8 mouse cellular contexts compared by ENCODE assay signal in the genomic region with DNA sequence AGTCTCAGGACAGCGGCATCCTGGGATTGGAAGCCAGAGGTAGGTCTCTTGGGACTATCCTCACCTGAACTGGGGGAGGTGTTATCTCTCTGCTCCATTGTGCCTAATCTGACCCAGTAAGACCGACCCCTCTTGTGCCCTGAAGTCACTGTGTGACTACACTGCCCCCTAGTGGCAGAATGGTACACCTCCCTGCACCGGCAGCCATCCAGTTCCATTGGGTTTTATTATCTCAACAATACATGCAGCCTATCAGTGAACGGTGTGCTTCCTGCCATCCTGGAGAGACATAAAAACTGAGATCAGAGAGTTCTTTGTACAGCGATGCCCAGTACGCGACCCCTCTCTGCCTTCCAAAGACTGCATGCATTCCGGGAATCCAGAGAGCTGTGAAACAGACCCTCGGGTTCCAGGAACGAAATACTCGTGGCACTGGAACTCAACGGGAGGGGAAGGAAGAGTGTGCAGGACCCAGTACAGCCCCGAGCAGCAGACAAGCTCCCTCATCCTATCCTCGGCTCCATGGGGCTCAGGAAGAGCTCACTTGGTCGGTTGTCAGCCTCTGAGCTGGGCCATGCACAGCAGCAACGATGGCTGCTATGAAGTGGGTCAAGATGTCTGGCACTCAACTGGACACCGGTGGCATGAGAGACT. TPM values are rescaled to one million over a fixed set of nuclear protein-coding genes. Genes with fewer than 3 reads are reported as not detected.
DNase-seq lines count a peak whose midpoint lies in the region; ATAC-seq and TF ChIP-seq lines count a peak whose summit lies in the region.

No protein-coding gene starts in this region.

- DNase-seq in adipocyte (ENCODE audit: low spot score) = peak; percentile 84
- peak; percentile 77 for DNase-seq in gastrocnemius, postnatal 10 days
- DNase-seq in hindlimb bud, embryonic 11.5 days (ENCODE audit: extremely low spot score, low read depth, low spot score) = peak; percentile 84
- DNase-seq in left cerebral cortex, adult 2 months (ENCODE audit: extremely low spot score in 1 of 2, low spot score in 2 of 2) = peak; percentile 76 to 78
- DNase-seq in right cerebral cortex, postnatal 10 days (ENCODE audit: low spot score in 2 of 2) = peak; percentile 77 to 85
- DNase-seq in urinary bladder, postnatal 36 days (ENCODE audit: low spot score in 2 of 2) = peak; percentile 64 to 67

- peak; percentile 95 for ATAC-seq in megakaryocyte progenitor cell, adult 5-6 weeks (replicated peaks; ENCODE audit: poor library complexity)

- no peak overlapping the region for H3K27ac ChIP-seq in cortical plate, adult 2 months (ENCODE audit: insufficient read depth, low read length)
- H3K27ac ChIP-seq in left cerebral cortex, adult 2 months = peak overlapping the region; percentile 64

- peak; percentile 94 for TF ChIP-seq CTCF in cortical plate, adult 2 months (IDR thresholded peaks at IDR 0.05; ENCODE audit: extremely low read depth, insufficient read depth, low read length)
- TF ChIP-seq CTCF in left cerebral cortex, adult 2 months (IDR thresholded peaks at IDR 0.05) = peak; percentile 99

- intact Hi-C loops in left cerebral cortex, adult 2 months (cut with DNase I) = loop anchor here (1.0 to 2.0 kb wide), 2 partner anchors 186 to 231 kb away; no protein-coding TSS in a partner anchor

- peak overlapping the region; percentile 19 for H3K4me3 ChIP-seq in cortical plate, adult 2 months (ENCODE audit: insufficient read depth, low read length)
- H3K4me3 ChIP-seq in left cerebral cortex, adult 2 months = peak overlapping the region; percentile 46

- TF ChIP-seq POLR2A in cortical plate, adult 2 months (IDR thresholded peaks at IDR 0.05; ENCODE audit: extremely low read depth, insufficient read depth, low read length) = no peak

- H3K4me1 ChIP-seq in cortical plate, adult 2 months (ENCODE audit: control insufficient read depth, insufficient read depth, low read length) = no peaks in the 10 kb centered on the region

RNA-seq across cellular contexts. Expression of a gene that starts 10.5 kb away (rescaled TPM):
- 37.2 and 37.9 TPM in 2 replicates for polyA plus RNA-seq in cortical plate, adult 2 months (2012; rRNA removed)
- total RNA-seq in gastrocnemius, postnatal 10 days (2021) = 1 to 10 TPM; 6.5 to 7.0 TPM
- 10 to 100 TPM; 23.9 to 27.0 TPM for total RNA-seq in left cerebral cortex, adult 2 months (2021)
- total RNA-seq in megakaryocyte progenitor cell, adult 5-6 weeks (2015) = 23.8 and 25.6 TPM in 2 replicates
- 22.0 and 26.9 TPM in 2 replicates for total RNA-seq in megakaryocyte progenitor cell, adult 5-6 weeks (2017)

RNA-seq across cellular contexts. Expression of a gene that starts 59.8 kb away (rescaled TPM):
- 48.3 and 49.0 TPM in 2 replicates for polyA plus RNA-seq in cortical plate, adult 2 months (2012; rRNA removed)
- 1 to 10 TPM; 4.6 to 8.0 TPM for total RNA-seq in gastrocnemius, postnatal 10 days (2021)
- total RNA-seq in left cerebral cortex, adult 2 months (2021) = 10 to 100 TPM; 60.8 to 62.2 TPM
- total RNA-seq in megakaryocyte progenitor cell, adult 5-6 weeks (2015) = 5.9 and 10.9 TPM in 2 replicates
- 6.9 and 7.4 TPM in 2 replicates for total RNA-seq in megakaryocyte progenitor cell, adult 5-6 weeks (2017)

Comparison
In these comparisons a context has a peak if more than half of its experiments do, and no peak if none do; other contexts are left out.
1. RNA of a gene that starts 59.8 kb away (total RNA-seq): 60.8 to 62.2 TPM in left cerebral cortex, adult 2 months; 4.6 to 8.0 TPM in gastrocnemius, postnatal 10 days and 5.9 to 10.9 TPM in megakaryocyte progenitor cell, adult 5-6 weeks; every median in the first group is over 4 times any median in the second.
2. Peak in every context shown above with its lines, with median percentiles within 50 percentile points of each other: DNase-seq.